Mouse (Mus musculus) cortical plate, adult 2 months (tissue): ENCODE data around the gene Ubac2.

Experiments used
- CTCF ChIP-seq: fragments of 200-500 bp; IDR thresholded peaks from 2 replicates; pipeline ENCODE4 v1.5.1; 2011; ENCODE audit warnings: mild to moderate bottlenecking, control low read depth, low read length; ENCODE audit not compliant: insufficient read depth; ENCODE audit errors: extremely low read depth
- POLR2A ChIP-seq: fragments of 200-500 bp; IDR thresholded peaks from 2 replicates; pipeline ENCODE4 v1.6.1; 2011; ENCODE audit warnings: mild to moderate bottlenecking, low read length, control low read depth; ENCODE audit not compliant: insufficient read depth; ENCODE audit errors: extremely low read depth

DNA sequence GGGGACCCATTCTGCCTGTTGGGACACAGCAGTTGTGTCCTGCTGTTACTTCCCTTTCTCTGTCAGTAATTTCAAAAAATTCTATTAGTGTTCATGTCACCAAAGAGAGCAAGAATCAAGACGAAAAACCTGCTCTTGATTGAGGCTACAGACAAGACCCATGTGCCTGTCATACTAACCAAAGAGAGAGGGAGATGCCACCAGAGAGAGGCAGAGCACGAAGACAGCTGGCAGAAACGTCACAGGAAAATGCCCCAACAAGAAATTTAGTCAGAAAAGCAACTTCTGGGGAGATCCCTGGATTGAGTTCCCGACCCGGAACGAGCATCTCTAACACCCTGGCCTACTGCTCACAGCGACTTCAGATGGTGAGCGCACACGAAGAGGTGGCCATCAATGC is 170.4 kb downstream of the Ubac2 start:
- TF ChIP-seq CTCF (no peak), POLR2A (no peak)
